Mouse (Mus musculus) heart, postnatal 0 days (tissue): ENCODE results near the gene Ccdc102a.

Experiments used
- CTCF ChIP-seq: IDR thresholded peaks from 2 replicates; pipeline ENCODE4 v1.5.1; 2016; ENCODE audit warnings: antibody characterized with exemption, control low read depth, low read depth
- EP300 ChIP-seq: IDR thresholded peaks from 2 replicates; pipeline ENCODE4 v1.6.1; 2016; ENCODE audit warnings: antibody characterized with exemption, low read depth

GRCm38 (mm10) chr8:94922602-94923001 lies 4.7 kb upstream of the Ccdc102a start:
- TF ChIP-seq CTCF (no peak), EP300 (0 out of 2 replicates have a peak, but pooled peaks have one; percentile 38)
